Mouse (Mus musculus): ENCODE measurements around the gene Prmt7. TPM values are rescaled to one million over a fixed set of nuclear protein-coding genes. Genes with fewer than 3 reads are reported as not detected.

The Prmt7 gene
- polyA plus RNA-seq, 1 experiment from 2014 or later: 71.1 TPM

DNA sequence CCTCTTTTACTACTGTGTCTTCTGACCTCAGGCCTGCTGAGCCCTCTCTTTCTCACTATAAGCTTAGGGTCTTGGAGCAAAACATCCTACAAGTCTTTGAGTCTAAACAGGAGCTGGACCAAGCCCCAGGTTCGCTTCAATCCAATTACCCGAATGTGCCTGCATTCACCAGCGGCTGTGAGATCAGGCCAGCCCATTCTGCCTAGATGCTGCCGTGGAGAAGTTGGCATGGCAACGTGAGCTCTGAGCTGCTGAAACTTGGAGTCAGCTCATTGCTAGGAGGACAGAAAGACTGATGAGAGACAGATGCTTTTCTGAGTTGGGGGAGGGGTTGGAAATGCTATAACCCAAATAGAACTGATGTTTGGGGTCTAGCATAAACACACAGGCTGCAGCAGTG lies 60.1 kb downstream of the Prmt7 start:
- Histone ChIP-seq H3K4me1 (ENCODE audit: control insufficient read depth, insufficient read depth, low read length) (peaks cover 11% of the 10 kb centered on the region), H3K9me3 (ENCODE audit: control insufficient read depth, low read length) (no peaks in the 10 kb centered on the region), H3K4me3 (ENCODE audit: low read depth, low read length) (no peak overlapping the region), H3K4me2 (ENCODE audit: low read depth) (no peak overlapping the region), H3K27ac (ENCODE audit: low read depth, low read length) (no peak overlapping the region), H3K9ac (ENCODE audit: low read length) (no peak overlapping the region), H3K27me3 (ENCODE audit: control insufficient read depth, insufficient read depth, low read length) (no peaks in the 10 kb centered on the region), H3K36me3 (ENCODE audit: control insufficient read depth, insufficient read depth, low read length) (no peaks in the 10 kb centered on the region)
- DNase-seq (ENCODE audit: low spot score): peak; percentile 73
- peak; percentile 45; the same call in 1 of the 2 replicates for ATAC-seq (ENCODE audit: insufficient read depth, low FRiP score, low TSS enrichment)
- 31% methylated on average over 5 of the region's 5 CpGs for WGBS

- Histone ChIP-seq H3K27ac (ENCODE audit: low read depth, low read length) (no peak overlapping the region), H3K4me1 (ENCODE audit: control insufficient read depth, insufficient read depth, low read length) (peaks cover 11% of the 10 kb centered on the region), H3K4me2 (ENCODE audit: low read depth) (no peak overlapping the region), H3K9ac (ENCODE audit: low read length) (no peak overlapping the region), H3K4me3 (ENCODE audit: low read depth, low read length) (no peak overlapping the region), H3K36me3 (ENCODE audit: control insufficient read depth, insufficient read depth, low read length) (no peaks in the 10 kb centered on the region), H3K9me3 (ENCODE audit: control insufficient read depth, low read length) (no peaks in the 10 kb centered on the region), H3K27me3 (ENCODE audit: control insufficient read depth, insufficient read depth, low read length) (no peaks in the 10 kb centered on the region)
- ATAC-seq (ENCODE audit: insufficient read depth, low FRiP score, low TSS enrichment) (no peak), DNase-seq (ENCODE audit: low spot score) (no peak)
- 78% methylated on average over 4 of the region's 4 CpGs for WGBS
These were observed 60.6 kb downstream of the Prmt7 start for GRCm38 (mm10) chr8:106271378-106271777.

- WGBS: 91% methylated on average over 3 of the region's 3 CpGs
- Histone ChIP-seq H3K4me2 (ENCODE audit: low read depth) (no peak overlapping the region), H3K9ac (ENCODE audit: low read length) (no peak overlapping the region), H3K9me3 (ENCODE audit: control insufficient read depth, low read length) (no peaks in the 10 kb centered on the region), H3K27ac (ENCODE audit: low read depth, low read length) (no peak overlapping the region), H3K4me1 (ENCODE audit: control insufficient read depth, insufficient read depth, low read length) (peaks cover 11% of the 10 kb centered on the region), H3K36me3 (ENCODE audit: control insufficient read depth, insufficient read depth, low read length) (no peaks in the 10 kb centered on the region), H3K4me3 (ENCODE audit: low read depth, low read length) (no peak overlapping the region), H3K27me3 (ENCODE audit: control insufficient read depth, insufficient read depth, low read length) (no peaks in the 10 kb centered on the region)
- no peak for DNase-seq (ENCODE audit: low spot score)
- no peak for ATAC-seq (ENCODE audit: insufficient read depth, low FRiP score, low TSS enrichment)
These were observed 62.7 kb downstream of the Prmt7 start for GRCm38 (mm10) chr8:106273468-106273867.

DNA sequence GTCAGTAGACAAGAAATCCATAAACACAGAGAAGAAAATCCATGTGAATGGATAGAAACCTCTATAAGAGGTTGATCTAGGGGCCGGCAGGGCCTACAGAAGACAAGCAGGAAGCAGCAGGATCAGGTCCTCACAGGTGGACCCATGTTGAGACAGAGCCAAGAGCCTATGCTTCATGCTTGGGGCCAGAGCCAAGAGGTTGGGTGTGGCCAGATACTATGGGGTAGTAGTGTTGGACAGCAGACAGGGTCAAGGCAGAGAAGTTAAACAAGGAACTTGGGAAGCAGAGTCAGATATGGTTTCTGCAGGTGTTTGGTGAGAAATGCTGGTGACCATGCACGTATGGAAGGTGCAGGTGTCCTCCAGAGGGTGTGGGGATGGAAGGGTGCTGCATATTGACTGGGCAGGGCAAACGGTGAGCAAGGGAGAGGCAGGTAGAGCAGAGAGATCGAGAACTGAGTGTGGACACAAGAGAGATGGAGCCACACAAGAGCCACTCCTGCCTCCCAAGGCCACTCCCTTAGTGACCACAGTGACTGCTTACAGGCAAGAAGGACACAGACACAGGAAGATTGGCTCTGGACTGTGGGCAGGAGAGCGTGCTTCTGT lies 66.1 kb downstream of the Prmt7 start:
- no peak for DNase-seq (ENCODE audit: low spot score)
- Histone ChIP-seq H3K9ac (ENCODE audit: low read length) (no peak overlapping the region), H3K27ac (ENCODE audit: low read depth, low read length) (no peak overlapping the region), H3K4me3 (ENCODE audit: low read depth, low read length) (no peak overlapping the region), H3K9me3 (ENCODE audit: control insufficient read depth, low read length) (no peaks in the 10 kb centered on the region), H3K4me1 (ENCODE audit: control insufficient read depth, insufficient read depth, low read length) (no peaks in the 10 kb centered on the region), H3K36me3 (ENCODE audit: control insufficient read depth, insufficient read depth, low read length) (no peaks in the 10 kb centered on the region), H3K4me2 (ENCODE audit: low read depth) (no peak overlapping the region), H3K27me3 (ENCODE audit: control insufficient read depth, insufficient read depth, low read length) (no peaks in the 10 kb centered on the region)
- no peak for ATAC-seq (ENCODE audit: insufficient read depth, low FRiP score, low TSS enrichment)
- WGBS: 91% methylated on average over 5 of the region's 5 CpGs

- no peaks in the 10 kb centered on the region for H3K4me1 ChIP-seq (ENCODE audit: control insufficient read depth, insufficient read depth, low read length)
- H3K27ac ChIP-seq (ENCODE audit: low read depth, low read length): no peak overlapping the region
- H3K9ac ChIP-seq (ENCODE audit: low read length): no peak overlapping the region
- ATAC-seq (ENCODE audit: insufficient read depth, low FRiP score, low TSS enrichment) (no peak), DNase-seq (ENCODE audit: low spot score) (no peak)
- WGBS: 83% methylated on average over 11 of the region's 11 CpGs
- no peak overlapping the region for H3K4me2 ChIP-seq (ENCODE audit: low read depth)
- no peaks in the 10 kb centered on the region for H3K27me3 ChIP-seq (ENCODE audit: control insufficient read depth, insufficient read depth, low read length)
- H3K9me3 ChIP-seq (ENCODE audit: control insufficient read depth, low read length): no peaks in the 10 kb centered on the region
- H3K36me3 ChIP-seq (ENCODE audit: control insufficient read depth, insufficient read depth, low read length): no peaks in the 10 kb centered on the region
- no peak overlapping the region for H3K4me3 ChIP-seq (ENCODE audit: low read depth, low read length)
These were observed 67.8 kb downstream of the Prmt7 start for GRCm38 (mm10) chr8:106278367-106279042.

DNA sequence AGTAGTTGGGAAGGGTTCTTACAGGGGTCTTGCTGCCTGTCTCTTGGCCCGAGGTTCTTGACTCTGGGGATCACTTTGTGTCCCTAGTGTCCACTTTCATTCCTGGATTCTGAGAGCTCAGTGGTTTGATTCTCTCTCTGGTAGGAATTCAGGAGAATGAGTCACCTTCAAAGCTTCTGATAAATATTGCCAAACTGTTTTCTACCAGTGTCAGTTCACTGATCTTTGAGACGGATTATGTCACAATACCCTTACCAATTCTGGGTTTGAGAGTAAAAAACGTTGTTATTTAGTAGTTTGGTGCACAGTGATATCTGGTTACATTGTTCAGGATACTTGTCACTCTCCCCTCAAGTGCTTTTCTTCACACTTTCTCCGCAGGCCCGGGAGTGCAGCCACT lies 69.4 kb downstream of the Prmt7 start:
- Histone ChIP-seq H3K4me1 (ENCODE audit: control insufficient read depth, insufficient read depth, low read length) (no peaks in the 10 kb centered on the region), H3K36me3 (ENCODE audit: control insufficient read depth, insufficient read depth, low read length) (no peaks in the 10 kb centered on the region), H3K9ac (ENCODE audit: low read length) (no peak overlapping the region), H3K4me3 (ENCODE audit: low read depth, low read length) (no peak overlapping the region), H3K27ac (ENCODE audit: low read depth, low read length) (no peak overlapping the region), H3K4me2 (ENCODE audit: low read depth) (no peak overlapping the region), H3K9me3 (ENCODE audit: control insufficient read depth, low read length) (no peaks in the 10 kb centered on the region), H3K27me3 (ENCODE audit: control insufficient read depth, insufficient read depth, low read length) (no peaks in the 10 kb centered on the region)
- WGBS: 44% methylated on average over 5 of the region's 5 CpGs
- DNase-seq (ENCODE audit: low spot score): no peak
- ATAC-seq (ENCODE audit: insufficient read depth, low FRiP score, low TSS enrichment): no peak

- Histone ChIP-seq H3K27ac (ENCODE audit: low read depth, low read length) (no peak overlapping the region), H3K9ac (ENCODE audit: low read length) (no peak overlapping the region), H3K4me3 (ENCODE audit: low read depth, low read length) (no peak overlapping the region), H3K36me3 (ENCODE audit: control insufficient read depth, insufficient read depth, low read length) (no peaks in the 10 kb centered on the region), H3K4me2 (ENCODE audit: low read depth) (no peak overlapping the region), H3K4me1 (ENCODE audit: control insufficient read depth, insufficient read depth, low read length) (no peaks in the 10 kb centered on the region), H3K9me3 (ENCODE audit: control insufficient read depth, low read length) (no peaks in the 10 kb centered on the region), H3K27me3 (ENCODE audit: control insufficient read depth, insufficient read depth, low read length) (no peaks in the 10 kb centered on the region)
- ATAC-seq (ENCODE audit: insufficient read depth, low FRiP score, low TSS enrichment) (no peak), DNase-seq (ENCODE audit: low spot score) (no peak)
- 32% methylated on average over 4 of the region's 4 CpGs for WGBS
These were observed 70.1 kb downstream of the Prmt7 start for GRCm38 (mm10) chr8:106280844-106281243.

- Histone ChIP-seq H3K4me2 (ENCODE audit: low read depth) (no peak overlapping the region), H3K9ac (ENCODE audit: low read length) (no peak overlapping the region), H3K9me3 (ENCODE audit: control insufficient read depth, low read length) (no peaks in the 10 kb centered on the region), H3K4me1 (ENCODE audit: control insufficient read depth, insufficient read depth, low read length) (peaks cover 5% of the 10 kb centered on the region; the same call in 1 of the 2 replicates), H3K27ac (ENCODE audit: low read depth, low read length) (0 out of 2 replicates have a peak overlapping the region, but pooled peaks have one; percentile 10), H3K4me3 (ENCODE audit: low read depth, low read length) (no peak overlapping the region), H3K36me3 (ENCODE audit: control insufficient read depth, insufficient read depth, low read length) (no peaks in the 10 kb centered on the region), H3K27me3 (ENCODE audit: control insufficient read depth, insufficient read depth, low read length) (no peaks in the 10 kb centered on the region)
- no peak for ATAC-seq (ENCODE audit: insufficient read depth, low FRiP score, low TSS enrichment)
- 5% methylated on average over 2 of the region's 2 CpGs for WGBS
- DNase-seq (ENCODE audit: low spot score): no peak
These were observed 76.7 kb downstream of the Prmt7 start for GRCm38 (mm10) chr8:106287445-106287844.

DNA sequence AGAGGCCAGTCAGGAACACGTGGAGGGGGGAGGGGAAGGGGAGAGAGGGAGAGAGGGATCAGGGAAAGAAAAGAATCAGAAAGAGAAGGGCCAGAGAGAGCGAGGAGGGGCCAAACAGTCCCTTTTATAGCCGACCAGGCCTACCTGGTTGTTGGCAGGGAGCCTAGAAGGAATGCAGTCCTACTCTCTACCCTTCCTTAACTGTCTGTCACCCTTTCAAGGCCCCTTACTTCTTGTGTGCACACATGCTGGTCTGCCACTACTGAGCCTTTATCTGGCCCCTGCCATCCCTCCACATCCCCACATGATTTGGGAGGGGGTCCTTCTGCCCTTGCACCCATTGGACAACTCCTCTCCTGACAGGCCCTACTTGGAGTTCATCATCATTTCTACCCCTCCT lies 78.0 kb downstream of the Prmt7 start:
- 40% methylated on average over 2 of the region's 3 CpGs for WGBS

More for the DNA sequence above, 78.0 kb downstream of the Prmt7 start:
- Histone ChIP-seq H3K4me2 (ENCODE audit: low read depth) (no peak overlapping the region), H3K36me3 (ENCODE audit: control insufficient read depth, insufficient read depth, low read length) (no peaks in the 10 kb centered on the region), H3K4me1 (ENCODE audit: control insufficient read depth, insufficient read depth, low read length) (peaks cover 7% of the 10 kb centered on the region; the same call in 1 of the 2 replicates), H3K9me3 (ENCODE audit: control insufficient read depth, low read length) (no peaks in the 10 kb centered on the region), H3K4me3 (ENCODE audit: low read depth, low read length) (no peak overlapping the region), H3K27me3 (ENCODE audit: control insufficient read depth, insufficient read depth, low read length) (no peaks in the 10 kb centered on the region), H3K9ac (ENCODE audit: low read length) (no peak overlapping the region), H3K27ac (ENCODE audit: low read depth, low read length) (no peak overlapping the region)
- ATAC-seq (ENCODE audit: insufficient read depth, low FRiP score, low TSS enrichment): no peak
- DNase-seq (ENCODE audit: low spot score): no peak
